Mouse (Mus musculus): ENCODE measurements around the gene Tcf25. TPM values are rescaled to one million over a fixed set of nuclear protein-coding genes. Genes with fewer than 3 reads are reported as not detected.

Tcf25 gene
- total and polyA plus RNA-seq, 2 experiments from 2014 or later, result 407 to 540 TPM

DNA sequence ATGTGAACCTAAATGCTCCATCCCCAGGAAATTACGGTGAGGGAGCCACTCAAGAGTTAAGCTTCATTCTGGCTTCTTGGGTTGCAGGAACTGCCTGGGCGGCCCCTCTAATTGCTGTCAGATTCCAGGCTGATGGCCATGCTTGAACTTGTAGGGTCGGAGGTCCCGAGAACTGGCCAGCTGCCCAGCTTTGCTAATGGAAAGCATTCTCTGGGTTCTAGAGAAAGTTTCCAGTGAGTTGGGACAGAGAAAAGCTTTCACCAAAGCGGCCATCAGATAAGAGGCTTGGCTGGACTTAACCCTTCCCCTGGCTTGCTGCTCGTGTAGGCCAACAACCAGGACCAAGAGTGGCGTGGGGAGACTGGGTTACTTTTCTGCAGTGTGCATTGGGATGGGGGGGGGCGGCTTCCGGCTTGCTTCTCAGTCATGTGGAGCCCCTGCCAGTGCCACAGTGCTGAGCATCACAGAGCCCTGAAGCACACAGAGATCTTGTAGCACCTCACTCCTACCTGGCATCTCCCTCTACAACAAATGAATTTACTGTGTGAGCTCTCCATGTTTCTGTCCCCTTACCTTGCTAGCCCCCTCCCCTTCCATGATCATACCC is 25.2 kb upstream of the Tcf25 start:
- Histone ChIP-seq H3K27ac (no peak overlapping the region), H3K4me3 (ENCODE audit: low read length) (no peak overlapping the region), H3K9ac (replicated peaks; ENCODE audit: low read length) (no peak overlapping the region), H3K4me1 (ENCODE audit: insufficient read depth, low read length) (no peaks in the 10 kb centered on the region), H3K9me3 (ENCODE audit: low read length) (no peaks in the 10 kb centered on the region), H3K27me3 (ENCODE audit: insufficient read depth, low read length) (no peaks in the 10 kb centered on the region), H3K4me2 (ENCODE audit: low read depth, low read length) (no peak overlapping the region), H3K36me3 (ENCODE audit: insufficient read depth, low read length) (peaks cover 5% of the 10 kb centered on the region; the same call in 1 of the 2 replicates)
- ATAC-seq (peak; percentile 47; the same call in 1 of the 2 replicates), DNase-seq (ENCODE audit: low spot score) (peak; percentile 60)
- no peak for TF ChIP-seq CTCF (IDR thresholded peaks at IDR 0.05; ENCODE audit: low read depth)
- WGBS, result 50% methylated on average over 9 of the region's 9 CpGs

DNA sequence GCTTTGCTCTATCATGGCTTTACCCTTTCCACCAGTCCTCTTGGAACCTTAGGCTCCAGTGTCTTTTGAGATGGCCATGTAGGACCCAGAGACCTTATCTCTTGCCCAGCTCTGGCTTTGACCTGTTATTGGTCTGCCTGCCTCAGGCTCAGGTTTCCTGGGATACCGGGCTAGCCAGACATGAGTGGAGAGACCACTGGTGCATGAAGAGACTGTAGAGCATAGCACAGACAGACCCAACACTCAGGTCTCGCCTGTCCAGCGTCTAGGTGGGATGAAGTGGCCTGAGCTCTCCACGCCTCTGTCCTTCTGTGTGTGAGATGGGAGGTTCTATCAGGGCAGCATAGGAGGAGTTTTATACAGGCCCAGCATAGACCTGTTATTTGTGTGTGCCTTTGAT is 24.5 kb upstream of the Tcf25 start:
- TF ChIP-seq CTCF (IDR thresholded peaks at IDR 0.05; ENCODE audit: low read depth), result no peak
- no peaks in the 10 kb centered on the region for H3K4me1 ChIP-seq (ENCODE audit: insufficient read depth, low read length)
- no peaks in the 10 kb centered on the region for H3K9me3 ChIP-seq (ENCODE audit: low read length)
- DNase-seq (ENCODE audit: low spot score), result no peak
- no peaks in the 10 kb centered on the region for H3K27me3 ChIP-seq (ENCODE audit: insufficient read depth, low read length)
- H3K4me2 ChIP-seq (ENCODE audit: low read depth, low read length), result no peak overlapping the region
- H3K9ac ChIP-seq (replicated peaks; ENCODE audit: low read length), result no peak overlapping the region
- H3K36me3 ChIP-seq (ENCODE audit: insufficient read depth, low read length), result peaks cover 5% of the 10 kb centered on the region; the same call in 1 of the 2 replicates
- WGBS, result 81% methylated on average over 4 of the region's 4 CpGs
- no peak for ATAC-seq
- no peak overlapping the region for H3K4me3 ChIP-seq (ENCODE audit: low read length)
- H3K27ac ChIP-seq, result no peak overlapping the region

- no peaks in the 10 kb centered on the region for H3K9me3 ChIP-seq (ENCODE audit: low read length)
- H3K4me2 ChIP-seq (ENCODE audit: low read depth, low read length), result no peak overlapping the region
- TF ChIP-seq CTCF (IDR thresholded peaks at IDR 0.05; ENCODE audit: low read depth), result no peak
- H3K27ac ChIP-seq, result no peak overlapping the region
- no peak overlapping the region for H3K4me3 ChIP-seq (ENCODE audit: low read length)
- H3K36me3 ChIP-seq (ENCODE audit: insufficient read depth, low read length), result peaks cover 5% of the 10 kb centered on the region; the same call in 1 of the 2 replicates
- no peaks in the 10 kb centered on the region for H3K27me3 ChIP-seq (ENCODE audit: insufficient read depth, low read length)
- H3K4me1 ChIP-seq (ENCODE audit: insufficient read depth, low read length), result no peaks in the 10 kb centered on the region
- 80% methylated on average over 12 of the region's 12 CpGs for WGBS
- no peak for DNase-seq (ENCODE audit: low spot score)
- no peak overlapping the region for H3K9ac ChIP-seq (replicated peaks; ENCODE audit: low read length)
- ATAC-seq, result no peak
Measured at GRCm38 (mm10) chr8:123352118-123352517, 21.4 kb upstream of the Tcf25 start.

GRCm38 (mm10) chr8:123352786-123353185 is 20.8 kb upstream of the Tcf25 start:
- Histone ChIP-seq H3K4me1 (ENCODE audit: insufficient read depth, low read length) (no peaks in the 10 kb centered on the region), H3K4me3 (ENCODE audit: low read length) (no peak overlapping the region), H3K36me3 (ENCODE audit: insufficient read depth, low read length) (peaks cover 3% of the 10 kb centered on the region; the same call in 1 of the 2 replicates), H3K27me3 (ENCODE audit: insufficient read depth, low read length) (no peaks in the 10 kb centered on the region), H3K9ac (replicated peaks; ENCODE audit: low read length) (no peak overlapping the region), H3K27ac (no peak overlapping the region), H3K9me3 (ENCODE audit: low read length) (no peaks in the 10 kb centered on the region), H3K4me2 (ENCODE audit: low read depth, low read length) (no peak overlapping the region)
- 52% methylated on average over 13 of the region's 13 CpGs for WGBS
- DNase-seq (ENCODE audit: low spot score) (peak; percentile 75), ATAC-seq (peak; percentile 64)
- peak; percentile 75 for TF ChIP-seq CTCF (IDR thresholded peaks at IDR 0.05; ENCODE audit: low read depth)

- DNase-seq (ENCODE audit: low spot score) (no peak), ATAC-seq (no peak)
- no peak overlapping the region for H3K27ac ChIP-seq
- no peak for TF ChIP-seq CTCF (IDR thresholded peaks at IDR 0.05; ENCODE audit: low read depth)
- no peaks in the 10 kb centered on the region for H3K36me3 ChIP-seq (ENCODE audit: insufficient read depth, low read length)
- WGBS, result 39% methylated on average over 11 of the region's 11 CpGs
- H3K27me3 ChIP-seq (ENCODE audit: insufficient read depth, low read length), result no peaks in the 10 kb centered on the region
- H3K9me3 ChIP-seq (ENCODE audit: low read length), result no peaks in the 10 kb centered on the region
- H3K9ac ChIP-seq (replicated peaks; ENCODE audit: low read length), result no peak overlapping the region
- H3K4me2 ChIP-seq (ENCODE audit: low read depth, low read length), result no peak overlapping the region
- no peaks in the 10 kb centered on the region for H3K4me1 ChIP-seq (ENCODE audit: insufficient read depth, low read length)
- H3K4me3 ChIP-seq (ENCODE audit: low read length), result no peak overlapping the region
Measured at GRCm38 (mm10) chr8:123353216-123353615, 20.3 kb upstream of the Tcf25 start.

DNA sequence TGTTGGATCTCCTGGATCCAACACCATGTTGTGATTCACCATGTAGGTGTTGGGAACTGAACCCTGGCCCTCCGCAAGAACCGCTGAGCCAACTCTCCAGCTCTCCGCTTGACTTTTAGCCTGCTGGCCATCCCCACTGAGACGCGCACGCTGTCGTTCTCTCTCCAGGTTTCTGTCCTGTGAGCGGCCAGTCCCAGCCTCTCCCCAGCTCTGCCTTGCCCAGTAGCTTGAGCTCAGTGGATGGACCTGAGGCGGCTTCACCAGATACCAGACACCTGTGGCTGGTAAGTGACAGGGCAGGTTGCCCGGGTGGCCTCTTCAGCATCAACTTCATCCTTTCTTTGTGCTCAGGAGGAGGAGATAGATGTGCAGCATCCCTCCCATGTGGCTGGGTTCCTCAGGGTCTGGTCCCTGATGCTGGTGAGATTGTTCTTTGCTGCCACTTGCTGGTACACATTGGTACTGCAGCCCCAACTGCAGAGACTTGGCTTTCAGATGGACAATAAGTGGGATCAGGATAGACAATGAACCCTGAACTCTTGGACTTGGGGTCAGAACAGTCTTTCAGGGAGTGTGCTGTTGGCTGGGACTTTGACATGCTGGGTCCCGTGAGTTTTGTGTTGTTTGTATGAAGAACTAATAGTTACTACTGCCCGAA is 12.3 kb upstream of the Tcf25 start:
- Histone ChIP-seq H3K4me2 (ENCODE audit: low read depth, low read length) (no peak overlapping the region), H3K27ac (peak overlapping the region; percentile 48; the same call in 1 of the 2 replicates), H3K4me3 (ENCODE audit: low read length) (no peak overlapping the region), H3K36me3 (ENCODE audit: insufficient read depth, low read length) (peaks cover 9% of the 10 kb centered on the region; the same call in 1 of the 2 replicates), H3K9me3 (ENCODE audit: low read length) (no peaks in the 10 kb centered on the region), H3K9ac (replicated peaks; ENCODE audit: low read length) (no peak overlapping the region), H3K27me3 (ENCODE audit: insufficient read depth, low read length) (no peaks in the 10 kb centered on the region), H3K4me1 (ENCODE audit: insufficient read depth, low read length) (no peaks in the 10 kb centered on the region)
- ATAC-seq, result peak; percentile 75
- DNase-seq (ENCODE audit: low spot score), result peak; percentile 86
- 33% methylated on average over 12 of the region's 12 CpGs for WGBS
- TF ChIP-seq CTCF (IDR thresholded peaks at IDR 0.05; ENCODE audit: low read depth), result peak; percentile 96

DNA sequence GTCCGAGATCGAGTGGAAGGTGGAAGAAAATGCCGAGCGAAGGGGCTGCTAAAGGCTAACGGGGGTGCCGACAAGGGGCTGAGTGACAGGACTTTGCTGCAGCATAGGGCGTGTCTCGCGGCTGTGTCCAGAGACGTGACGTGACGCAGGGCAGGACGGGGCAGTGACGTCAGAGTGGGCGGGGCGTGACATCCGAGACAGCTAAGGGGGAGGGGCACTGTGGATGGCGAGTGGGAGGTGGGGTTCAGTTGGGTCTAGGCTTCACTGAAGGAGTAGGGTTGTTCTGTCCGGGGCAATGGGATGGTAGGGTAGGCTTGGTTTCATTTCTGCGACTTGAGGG is 656 bp downstream of the Tcf25 start:
- Histone ChIP-seq H3K9me3 (ENCODE audit: low read length) (no peaks in the 10 kb centered on the region), H3K27me3 (ENCODE audit: insufficient read depth, low read length) (no peaks in the 10 kb centered on the region), H3K36me3 (ENCODE audit: insufficient read depth, low read length) (peaks cover 6% of the 10 kb centered on the region), H3K4me2 (ENCODE audit: low read depth, low read length) (peak overlapping the region; percentile 74), H3K27ac (peak overlapping the region; percentile 98), H3K4me1 (ENCODE audit: insufficient read depth, low read length) (peaks cover 21% of the 10 kb centered on the region), H3K4me3 (ENCODE audit: low read length) (peak overlapping the region; percentile 78), H3K9ac (replicated peaks; ENCODE audit: low read length) (peak overlapping the region; percentile 86)
- TF ChIP-seq CTCF (IDR thresholded peaks at IDR 0.05; ENCODE audit: low read depth), result no peak
- ATAC-seq, result peak; percentile 83
- peak; percentile 94 for DNase-seq (ENCODE audit: low spot score)
- under 1% methylated on average over 20 of the region's 20 CpGs for WGBS
